13 mouse cellular contexts compared by ENCODE assay signal in genomic region chr14:24216064-24216463, GRCm38 (mm10). TPM values are rescaled to one million over a fixed set of nuclear protein-coding genes. Genes with fewer than 3 reads are reported as not detected.
DNase-seq lines count a peak whose midpoint lies in the region; ATAC-seq and TF ChIP-seq lines count a peak whose summit lies in the region.
"Had no signal": no experiment of that assay in that cellular context is flagged by ENCODE, and none has a peak within 500 bp of the region (broad histone marks: within the 10 kb centered on the region; RNA-seq: fewer than 3 reads in every experiment).

No protein-coding gene starts in this region.

- no peak overlapping the region for H3K4me3 ChIP-seq in heart, embryonic 10.5 days
- H3K4me3 ChIP-seq in heart, adult 2 months, result no peak overlapping the region
- H3K4me3 ChIP-seq in embryonic facial prominence, embryonic 10.5 days, result no peak overlapping the region
- H3K4me3 ChIP-seq: liver, embryonic 13.5 days; myocyte had no signal

- peaks cover 93% of the 10 kb centered on the region for H3K4me1 ChIP-seq in heart, embryonic 10.5 days
- peaks cover 12% of the 10 kb centered on the region for H3K4me1 ChIP-seq in heart, adult 2 months (ENCODE audit: control insufficient read depth, insufficient read depth, low read length)
- peaks cover 99% of the 10 kb centered on the region for H3K4me1 ChIP-seq in embryonic facial prominence, embryonic 10.5 days

- no peaks in the 10 kb centered on the region for H3K9me3 ChIP-seq in heart, embryonic 10.5 days
- no peaks in the 10 kb centered on the region for H3K9me3 ChIP-seq in embryonic facial prominence, embryonic 10.5 days
- H3K9me3 ChIP-seq: liver, embryonic 13.5 days had no signal

- intact Hi-C loops in heart, adult 2 months (cut with DNase I), result no loop called here

- TF ChIP-seq EP300 in heart, adult 2 months (IDR thresholded peaks at IDR 0.05; ENCODE audit: insufficient read depth, low read depth, low read length), result no peak

- WGBS in heart, embryonic 10.5 days, result 45% methylated on average over 4 of the region's 4 CpGs
- 86% methylated on average over 4 of the region's 4 CpGs for WGBS in heart, adult 2 months
- 13% methylated on average over 4 of the region's 4 CpGs for WGBS in embryonic facial prominence, embryonic 10.5 days

- H3K27ac ChIP-seq in heart, embryonic 10.5 days, result 0 out of 2 replicates have a peak overlapping the region, but pooled peaks have one; percentile 13
- no peak overlapping the region for H3K27ac ChIP-seq in heart, adult 2 months
- H3K27ac ChIP-seq in embryonic facial prominence, embryonic 10.5 days (replicated peaks), result peak overlapping the region; percentile 68; the same call in 1 of the 2 replicates
- H3K27ac ChIP-seq: liver, embryonic 13.5 days had no signal

- no peaks in the 10 kb centered on the region for H3K36me3 ChIP-seq in heart, embryonic 10.5 days
- no peaks in the 10 kb centered on the region for H3K36me3 ChIP-seq in heart, adult 2 months (ENCODE audit: control insufficient read depth, insufficient read depth, low read length)
- no peaks in the 10 kb centered on the region for H3K36me3 ChIP-seq in embryonic facial prominence, embryonic 10.5 days (replicated peaks)
- H3K36me3 ChIP-seq: liver, embryonic 13.5 days had no signal

- no peak for TF ChIP-seq POLR2A in heart, adult 2 months (IDR thresholded peaks at IDR 0.05; ENCODE audit: insufficient read depth, low read depth, low read length)

- H3K79me2 ChIP-seq in heart, adult 2 months (replicated peaks; ENCODE audit: control insufficient read depth, insufficient read depth, low read length), result peaks cover 4% of the 10 kb centered on the region; the same call in 1 of the 2 replicates

- TF ChIP-seq CTCF in heart, adult 2 months (IDR thresholded peaks at IDR 0.05), result no peak

- DNase-seq in heart, embryonic 10.5 days (ENCODE audit: low spot score), result no peak
- no peak for DNase-seq in heart, adult 2 months
- peak; percentile 64 for DNase-seq in embryonic facial prominence, embryonic 10.5 days (ENCODE audit: low spot score)
- DNase-seq in kidney, adult 11 months, result peak; percentile 86
- peak; percentile 60 to 80 for DNase-seq in kidney, postnatal 36 days
- DNase-seq in testis, postnatal 10 days (ENCODE audit: low spot score), result no peak
- DNase-seq: cerebellum, adult 18-20 months; heart, adult 18-20 months; liver, embryonic 13.5 days; spleen, adult 18-20 months had no signal

- no peak for ATAC-seq in erythroblast, adult 5-6 weeks (replicated peaks; ENCODE audit: low FRiP score, poor library complexity, severe bottlenecking)
- ATAC-seq in megakaryocyte progenitor cell, adult 5-6 weeks (replicated peaks; ENCODE audit: poor library complexity), result no peak

- no peak overlapping the region for H3K9ac ChIP-seq in heart, adult 2 months (ENCODE audit: low read depth, low read length)
- H3K9ac ChIP-seq: liver, embryonic 13.5 days had no signal

- H3K27me3 ChIP-seq in heart, embryonic 10.5 days (ENCODE audit: insufficient read depth, poor library complexity, severe bottlenecking), result no peaks in the 10 kb centered on the region
- H3K27me3 ChIP-seq in heart, adult 2 months (ENCODE audit: control insufficient read depth, insufficient read depth, low read length), result no peaks in the 10 kb centered on the region
- no peaks in the 10 kb centered on the region for H3K27me3 ChIP-seq in embryonic facial prominence, embryonic 10.5 days (replicated peaks; ENCODE audit: low read depth, poor library complexity, severe bottlenecking)

RNA-seq across cellular contexts. Expression of gene Dlg5, which starts 29.7 kb away (rescaled TPM):
- 11.3 and 15.1 TPM in 2 replicates for polyA plus RNA-seq in heart, embryonic 10.5 days (2016; fragmentation: Nextera tagmentation; extraction: Ambion mirVana)
- total RNA-seq in heart, adult 2 months (2021), result 1 to 10 TPM; 7.7 TPM
- 11.4 and 13.9 TPM in 2 replicates for polyA plus RNA-seq in heart, adult 2 months (2012; rRNA removed)
- polyA plus RNA-seq in embryonic facial prominence, embryonic 10.5 days (2016; fragmentation: Nextera tagmentation; extraction: Ambion mirVana), result 21.1 and 23.5 TPM in 2 replicates
- total RNA-seq in erythroblast, adult 5-6 weeks (2015; ENCODE audit: low replicate concordance), result not detected in 2 replicates
- 0.14 TPM in 1 of 2 replicates, not detected in the other for total RNA-seq in erythroblast, adult 5-6 weeks (2017; ENCODE audit: low replicate concordance)
- not detected in 2 replicates for total RNA-seq in megakaryocyte progenitor cell, adult 5-6 weeks (2015)
- total RNA-seq in megakaryocyte progenitor cell, adult 5-6 weeks (2017), result 1.1 TPM in 1 of 2 replicates, not detected in the other

Comparison
In these comparisons a context has a peak if more than half of its experiments do, and no peak if none do; other contexts are left out.
1. DNase-seq: peak in embryonic facial prominence, embryonic 10.5 days (single experiment), kidney, adult 11 months (single experiment) and kidney, postnatal 36 days (2 of 2); none in heart, embryonic 10.5 days (single experiment), heart, adult 2 months (0 of 2) and testis, postnatal 10 days (single experiment).
2. RNA of gene Dlg5, which starts 29.7 kb away (total RNA-seq): 7.7 TPM in heart, adult 2 months; 0.14 TPM in erythroblast, adult 5-6 weeks and 1.1 TPM in megakaryocyte progenitor cell, adult 5-6 weeks; every median in the first group is over 4 times any median in the second.